Mouse (Mus musculus): Measurements from ENCODE around the gene Pyroxd2. TPM values are rescaled to one million over a fixed set of nuclear protein-coding genes. Genes with fewer than 3 reads are reported as not detected.

The Pyroxd2 gene
- polyA plus RNA-seq, 1 experiment from 2014 or later, result 6.4 TPM

DNA sequence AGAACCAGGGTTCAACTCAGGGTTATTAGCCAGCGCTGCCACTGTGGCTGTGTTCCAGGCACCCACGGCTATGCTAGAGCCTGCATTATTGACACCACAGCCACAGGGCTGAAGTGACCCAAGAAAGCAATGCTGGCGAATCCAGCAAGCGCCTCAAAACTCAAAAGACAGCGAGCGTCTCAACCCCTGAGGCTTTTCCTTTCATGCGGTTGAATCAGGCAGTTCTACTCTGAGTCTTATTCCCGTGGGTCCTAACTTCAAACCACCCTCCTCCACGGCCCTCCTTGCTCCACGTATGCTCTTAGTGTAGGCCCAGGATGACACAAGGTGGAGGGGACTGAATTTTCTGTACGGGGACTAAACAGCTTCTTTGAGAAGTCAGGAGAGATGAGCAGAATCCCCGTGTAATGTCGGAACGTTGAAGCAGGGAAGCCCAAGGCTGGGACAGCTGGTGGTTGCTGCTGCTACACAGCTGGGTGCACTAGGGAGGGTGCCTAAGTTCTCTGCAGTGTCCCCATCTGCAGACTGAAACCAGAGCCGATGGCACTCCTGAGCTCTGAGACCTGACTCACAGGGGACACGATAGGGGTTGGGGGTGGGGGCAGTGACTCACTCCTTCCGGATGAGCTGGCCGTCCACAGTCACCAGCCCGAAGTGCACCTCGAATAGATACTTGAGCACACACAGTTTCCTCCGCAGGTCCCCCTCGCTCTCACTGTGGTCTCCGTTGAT, 17.7 kb upstream of the Pyroxd2 start:
- Histone ChIP-seq H3K27ac (no peak overlapping the region), H3K36me3 (0 out of 2 replicates have a peak, but pooled peaks cover 4% of the 10 kb centered on the region), H3K9me3 (replicated peaks) (no peaks in the 10 kb centered on the region), H3K9ac (no peak overlapping the region), H3K27me3 (no peaks in the 10 kb centered on the region), H3K4me1 (peaks cover 10% of the 10 kb centered on the region), H3K4me2 (no peak overlapping the region), H3K4me3 (replicated peaks) (no peak overlapping the region)
- peak; percentile 41; the same call in 1 of the 2 replicates for ATAC-seq (replicated peaks; ENCODE audit: low FRiP score)
- whole genome bisulfite sequencing, result 69% methylated on average over 23 of the region's 23 CpGs

DNA sequence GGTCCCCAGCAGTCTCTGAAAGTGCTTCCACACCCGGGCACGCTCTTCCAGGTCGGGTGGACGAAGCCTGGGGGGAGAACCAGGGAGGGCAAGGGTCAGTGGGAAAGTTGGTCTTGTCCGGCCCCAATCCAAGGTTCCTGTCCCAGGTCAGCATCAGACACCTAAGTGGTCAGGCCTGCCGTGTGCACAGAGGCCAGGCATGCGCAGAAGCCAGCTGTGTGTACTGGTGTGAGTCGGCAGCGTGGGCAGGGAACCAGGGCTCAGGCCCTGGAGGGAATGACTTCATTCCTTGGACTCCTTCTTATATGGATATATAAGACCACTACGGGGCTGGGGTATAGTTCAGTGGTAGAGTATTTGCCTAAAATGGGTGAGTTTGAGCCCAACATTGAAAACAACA, 17.1 kb upstream of the Pyroxd2 start:
- Histone ChIP-seq H3K4me2 (no peak overlapping the region), H3K27ac (no peak overlapping the region), H3K9ac (no peak overlapping the region), H3K9me3 (replicated peaks) (no peaks in the 10 kb centered on the region), H3K4me1 (peaks cover 13% of the 10 kb centered on the region), H3K36me3 (0 out of 2 replicates have a peak, but pooled peaks cover 4% of the 10 kb centered on the region), H3K4me3 (replicated peaks) (no peak overlapping the region), H3K27me3 (no peaks in the 10 kb centered on the region)
- ATAC-seq (replicated peaks; ENCODE audit: low FRiP score), result no peak
- WGBS, result 85% methylated on average over 10 of the region's 10 CpGs

DNA sequence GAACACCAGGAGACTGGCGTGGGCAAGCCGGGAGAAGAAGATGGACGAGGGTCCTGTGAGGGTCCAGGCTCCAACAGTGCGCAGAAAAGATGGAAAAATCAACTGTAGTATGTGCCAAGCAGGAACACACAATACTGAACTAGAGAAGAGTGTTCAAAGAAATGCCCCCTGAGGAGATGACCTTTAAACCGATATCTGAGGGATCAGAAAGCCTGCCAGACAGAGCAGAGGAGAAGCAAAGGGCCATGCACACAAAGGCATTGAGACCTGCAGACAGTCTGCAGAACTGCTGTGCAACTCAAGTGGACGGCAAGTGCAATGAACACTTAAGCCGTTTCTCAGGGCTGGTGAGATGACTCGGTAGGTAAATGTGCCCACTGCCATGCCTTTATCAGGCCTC, 14.8 kb upstream of the Pyroxd2 start:
- Histone ChIP-seq H3K27ac (no peak overlapping the region), H3K9ac (no peak overlapping the region), H3K4me3 (replicated peaks) (no peak overlapping the region), H3K4me2 (no peak overlapping the region), H3K9me3 (replicated peaks) (no peaks in the 10 kb centered on the region), H3K4me1 (peaks cover 22% of the 10 kb centered on the region), H3K27me3 (no peaks in the 10 kb centered on the region), H3K36me3 (0 out of 2 replicates have a peak, but pooled peaks cover 4% of the 10 kb centered on the region)
- ATAC-seq (replicated peaks; ENCODE audit: low FRiP score), result no peak
- WGBS, result 66% methylated on average over 8 of the region's 8 CpGs

DNA sequence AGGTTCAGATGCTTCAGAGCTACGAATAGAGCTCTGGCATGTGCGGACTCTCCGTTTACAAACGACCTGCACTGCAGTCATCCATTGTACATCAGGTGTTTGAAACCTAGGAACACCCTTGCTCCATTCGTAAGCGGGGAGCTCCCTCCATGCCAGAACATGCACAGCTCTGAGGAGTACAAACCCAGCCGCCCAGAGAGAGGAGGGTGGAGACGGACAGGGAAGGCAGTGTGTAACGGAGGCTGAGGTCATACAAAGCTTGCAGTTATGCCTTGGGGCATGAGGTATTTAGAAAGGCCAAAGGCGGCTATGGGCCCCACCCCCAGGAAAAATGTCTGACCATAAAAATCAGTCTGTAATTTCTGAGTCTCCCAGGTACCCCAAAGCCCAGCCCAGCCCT, 11.8 kb upstream of the Pyroxd2 start:
- Histone ChIP-seq H3K9me3 (replicated peaks) (no peaks in the 10 kb centered on the region), H3K36me3 (no peaks in the 10 kb centered on the region), H3K4me1 (peaks cover 29% of the 10 kb centered on the region), H3K9ac (no peak overlapping the region), H3K27ac (no peak overlapping the region), H3K4me3 (replicated peaks) (no peak overlapping the region), H3K4me2 (no peak overlapping the region), H3K27me3 (no peaks in the 10 kb centered on the region)
- 59% methylated on average over 10 of the region's 10 CpGs for WGBS
- ATAC-seq (replicated peaks; ENCODE audit: low FRiP score), result no peak

DNA sequence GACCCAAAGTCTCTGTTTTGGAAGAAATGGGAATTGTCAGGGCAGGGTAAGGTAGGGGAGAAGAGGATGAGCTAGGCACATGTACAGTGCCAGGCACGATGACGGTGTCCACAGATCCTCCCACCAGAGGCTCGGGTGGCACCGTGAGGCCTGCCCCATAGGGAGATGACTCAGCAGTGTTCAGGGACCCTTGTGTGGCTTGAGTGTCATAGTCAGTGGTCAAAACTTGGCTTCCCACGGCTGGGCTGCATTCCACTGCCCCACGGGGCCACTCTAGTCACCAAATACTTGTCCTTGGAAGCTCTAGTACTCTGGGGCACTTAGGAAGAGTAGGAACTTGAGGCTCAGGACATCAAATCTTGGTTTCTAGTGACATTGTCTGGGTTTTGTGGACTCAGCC, 4.1 kb upstream of the Pyroxd2 start:
- Histone ChIP-seq H3K9me3 (replicated peaks) (no peaks in the 10 kb centered on the region), H3K4me1 (peaks cover 62% of the 10 kb centered on the region), H3K9ac (no peak overlapping the region), H3K27ac (no peak overlapping the region), H3K4me3 (replicated peaks) (no peak overlapping the region), H3K36me3 (no peaks in the 10 kb centered on the region), H3K27me3 (no peaks in the 10 kb centered on the region), H3K4me2 (no peak overlapping the region)
- 82% methylated on average over 6 of the region's 6 CpGs for WGBS
- ATAC-seq (replicated peaks; ENCODE audit: low FRiP score), result no peak

DNA sequence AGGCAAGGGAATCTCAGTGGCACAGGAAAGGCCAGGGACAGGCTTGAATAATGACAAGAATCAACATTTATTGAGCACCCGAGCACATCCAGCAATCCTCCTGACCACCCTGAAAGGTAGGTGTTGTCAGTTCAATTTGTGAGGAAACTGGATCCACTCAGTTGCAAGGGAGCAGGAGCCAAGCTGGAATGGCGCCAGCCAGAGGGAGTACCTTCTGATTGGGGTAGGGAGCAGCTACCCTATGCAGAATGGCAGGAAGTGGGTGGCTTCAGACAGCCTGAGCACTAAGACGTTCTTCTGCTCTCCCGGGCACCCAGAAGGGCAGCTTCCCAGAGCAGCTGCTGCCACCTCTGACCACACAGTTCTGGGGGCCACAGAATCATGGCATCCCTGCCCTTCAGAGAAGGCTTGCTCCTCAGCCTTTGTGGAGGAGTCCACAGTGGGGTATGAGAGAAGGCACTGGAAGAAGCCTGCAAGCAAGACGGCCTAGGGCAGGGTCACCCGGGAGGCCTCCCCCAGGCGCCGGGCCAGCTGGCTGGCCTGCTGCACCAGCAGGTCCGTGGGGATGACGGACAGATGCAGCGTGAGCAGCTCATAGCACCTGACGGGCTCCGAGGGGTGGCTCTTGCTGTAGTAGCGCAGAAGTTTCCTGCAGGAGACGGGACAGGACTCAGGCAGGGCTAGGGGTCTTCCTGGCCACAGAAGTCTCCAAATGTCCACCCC, 2.7 kb upstream of the Pyroxd2 start:
- Histone ChIP-seq H3K9ac (no peak overlapping the region), H3K9me3 (replicated peaks) (no peaks in the 10 kb centered on the region), H3K27ac (peak overlapping the region; percentile 22; the same call in 1 of the 2 replicates), H3K27me3 (no peaks in the 10 kb centered on the region), H3K36me3 (no peaks in the 10 kb centered on the region), H3K4me3 (replicated peaks) (no peak overlapping the region), H3K4me2 (no peak overlapping the region), H3K4me1 (peaks cover 67% of the 10 kb centered on the region)
- WGBS, result 54% methylated on average over 15 of the region's 15 CpGs
- no peak for ATAC-seq (replicated peaks; ENCODE audit: low FRiP score)

DNA sequence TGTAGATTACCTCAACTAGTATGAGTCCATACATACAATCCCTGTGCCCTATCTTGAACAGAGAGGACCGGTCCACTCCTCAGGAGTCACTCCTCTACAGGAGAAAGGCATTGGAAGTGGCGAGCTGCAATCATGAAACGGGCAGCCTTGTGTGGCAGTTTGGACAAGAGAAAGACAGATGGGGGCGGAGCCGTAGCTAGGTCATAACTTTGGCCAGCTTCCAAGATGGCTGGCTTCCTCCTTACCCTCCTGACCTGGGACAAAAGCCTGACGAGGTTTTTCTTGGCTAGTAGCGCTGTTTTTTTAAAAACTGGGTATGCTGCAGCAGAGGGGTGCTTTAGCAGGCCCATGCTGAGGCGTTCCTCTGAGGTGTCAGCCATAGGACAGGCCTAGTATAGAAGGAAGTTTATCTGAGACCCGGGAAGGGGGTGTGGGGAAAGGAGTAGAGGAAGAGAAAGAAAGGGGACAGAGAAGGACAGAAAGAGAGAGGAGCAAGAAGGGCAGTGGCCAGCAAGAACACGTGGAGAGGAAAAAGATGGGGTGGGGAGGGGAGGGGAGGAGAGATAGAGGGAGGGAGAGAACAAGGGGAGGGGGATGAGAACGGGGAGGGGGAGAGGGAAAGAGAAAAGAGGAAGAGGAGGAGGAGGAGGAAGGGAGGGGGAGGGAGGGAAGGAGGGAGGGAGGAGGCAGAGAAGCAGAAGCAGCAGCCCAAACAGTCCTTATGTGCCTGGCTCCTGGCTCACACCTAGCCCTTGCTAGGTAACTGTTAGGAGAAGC, 754 bp upstream of the Pyroxd2 start:
- Histone ChIP-seq H3K9ac (peak overlapping the region; percentile 53; the same call in 1 of the 2 replicates), H3K4me1 (peaks cover 73% of the 10 kb centered on the region), H3K4me2 (peak overlapping the region; percentile 65), H3K9me3 (replicated peaks) (no peaks in the 10 kb centered on the region), H3K4me3 (replicated peaks) (peak overlapping the region; percentile 42), H3K27me3 (no peaks in the 10 kb centered on the region), H3K27ac (peak overlapping the region; percentile 96), H3K36me3 (no peaks in the 10 kb centered on the region)
- 19% methylated on average over 11 of the region's 11 CpGs for WGBS
- ATAC-seq (replicated peaks; ENCODE audit: low FRiP score), result peak; percentile 50

DNA sequence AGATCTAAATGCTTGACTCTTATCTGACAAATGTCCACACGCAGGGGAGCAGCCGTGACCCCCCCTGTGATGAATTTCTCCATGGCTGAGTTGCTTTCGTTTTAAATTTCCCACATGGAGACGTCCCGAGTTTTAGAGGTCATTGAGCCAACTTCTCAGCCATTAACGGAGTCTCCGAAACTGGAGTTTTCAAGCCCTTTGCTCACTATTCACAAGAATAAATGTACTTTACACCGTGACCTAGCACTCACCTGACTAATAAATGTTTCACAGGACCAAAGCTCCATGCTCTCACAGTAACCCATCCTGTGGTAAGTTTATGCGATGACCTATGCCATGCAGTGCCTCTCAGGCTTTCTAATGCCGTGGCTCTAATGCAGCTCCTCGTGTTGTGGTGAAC, 2.4 kb downstream of the Pyroxd2 start:
- WGBS, result 51% methylated on average over 11 of the region's 11 CpGs
- no peak overlapping the region for H3K4me3 ChIP-seq (replicated peaks)
- peaks cover 58% of the 10 kb centered on the region for H3K4me1 ChIP-seq
- no peak overlapping the region for H3K9ac ChIP-seq
- H3K4me2 ChIP-seq, result no peak overlapping the region
- H3K27ac ChIP-seq, result no peak overlapping the region
- no peak for ATAC-seq (replicated peaks; ENCODE audit: low FRiP score)
- H3K27me3 ChIP-seq, result no peaks in the 10 kb centered on the region
- H3K9me3 ChIP-seq (replicated peaks), result no peaks in the 10 kb centered on the region
- H3K36me3 ChIP-seq, result no peaks in the 10 kb centered on the region

DNA sequence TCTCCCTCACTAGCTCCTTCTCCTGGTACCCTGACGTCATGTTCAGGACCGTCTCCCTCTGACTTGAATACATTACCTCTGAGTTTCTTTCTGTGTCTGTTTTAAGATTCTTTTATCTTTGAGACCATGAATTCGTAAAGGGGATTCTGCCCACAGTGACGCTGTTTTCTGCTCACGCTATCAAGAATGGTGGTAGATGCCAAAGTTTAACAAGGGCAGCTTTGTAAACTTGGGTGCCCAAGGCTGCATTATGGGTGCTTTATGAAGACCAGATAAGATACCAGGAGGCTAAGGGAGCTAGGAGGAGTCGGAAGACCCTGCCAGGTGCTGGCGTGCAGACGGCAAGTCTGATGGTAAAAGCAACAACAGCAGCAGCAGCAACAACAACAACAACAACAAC, 5.9 kb downstream of the Pyroxd2 start:
- H3K4me1 ChIP-seq, result peaks cover 37% of the 10 kb centered on the region
- WGBS, result 91% methylated on average over 8 of the region's 8 CpGs
- H3K4me2 ChIP-seq, result no peak overlapping the region
- H3K27me3 ChIP-seq, result peaks cover 5% of the 10 kb centered on the region; the same call in 1 of the 2 replicates
- H3K36me3 ChIP-seq, result no peaks in the 10 kb centered on the region
- no peak for ATAC-seq (replicated peaks; ENCODE audit: low FRiP score)
- no peaks in the 10 kb centered on the region for H3K9me3 ChIP-seq (replicated peaks)
- H3K9ac ChIP-seq, result no peak overlapping the region
- H3K4me3 ChIP-seq (replicated peaks), result no peak overlapping the region
- no peak overlapping the region for H3K27ac ChIP-seq

DNA sequence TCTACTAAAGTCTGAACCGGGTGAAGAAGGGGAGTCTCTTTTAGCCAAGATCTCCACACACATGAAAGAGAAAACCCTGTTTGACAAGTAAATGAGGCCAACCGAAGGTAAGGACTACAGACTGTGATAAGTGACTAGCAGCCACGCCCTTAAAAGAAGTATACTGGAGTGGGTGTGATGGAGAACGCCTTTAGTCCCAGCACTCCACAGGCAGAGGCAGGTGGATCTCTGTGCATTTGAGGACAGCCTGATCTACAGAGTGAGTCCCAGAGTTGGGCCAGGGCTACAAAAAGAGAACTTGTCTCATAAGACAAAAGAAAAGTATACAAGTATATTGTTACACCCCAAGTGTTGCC, 6.7 kb downstream of the Pyroxd2 start:
- H3K4me1 ChIP-seq, result peaks cover 30% of the 10 kb centered on the region
- WGBS, result 73% methylated on average over 4 of the region's 4 CpGs

DNA sequence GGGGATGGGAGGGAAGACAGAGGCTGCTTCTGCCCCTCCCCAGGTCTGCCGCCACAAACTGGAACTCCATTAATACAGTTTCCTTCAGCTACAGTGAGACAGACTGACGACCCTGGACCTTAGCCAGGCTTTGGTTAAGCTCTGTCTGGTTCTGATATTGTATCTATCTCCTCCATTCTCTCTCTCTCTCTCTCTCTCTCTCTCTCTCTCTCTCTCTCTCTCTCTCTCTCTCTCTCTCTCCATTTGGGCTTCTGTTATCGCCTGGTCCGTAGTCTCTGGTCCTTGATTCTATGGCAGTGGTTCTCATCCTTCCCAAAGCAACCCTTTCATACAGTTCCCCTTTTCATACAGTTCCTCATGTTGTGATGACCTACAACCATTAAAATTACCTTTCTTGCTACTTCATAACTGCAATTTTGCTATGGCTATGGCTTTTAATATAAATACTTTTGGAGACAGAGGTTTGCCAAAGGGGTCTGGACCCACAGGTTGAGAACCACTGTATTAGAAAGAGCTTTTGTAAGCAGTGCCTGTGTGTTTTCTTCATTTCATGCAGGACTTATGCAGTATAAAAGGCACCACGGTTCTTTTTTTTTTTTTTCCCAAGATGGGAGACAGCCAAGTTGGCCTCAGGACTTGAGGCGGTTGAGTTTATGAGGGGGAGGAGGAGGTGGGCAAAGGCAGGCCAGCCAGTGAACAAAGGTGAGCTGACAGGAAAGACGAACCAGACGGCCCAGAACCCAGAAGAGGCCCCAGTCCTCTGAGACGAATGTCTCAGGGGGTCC, 7.3 kb downstream of the Pyroxd2 start:
- peaks cover 24% of the 10 kb centered on the region for H3K4me1 ChIP-seq
- ATAC-seq (replicated peaks; ENCODE audit: low FRiP score), result no peak
- H3K27ac ChIP-seq, result 0 out of 2 replicates have a peak overlapping the region, but pooled peaks have one; percentile 4

More for the DNA sequence above, 6.7 kb downstream of the Pyroxd2 start:
- no peak for ATAC-seq (replicated peaks; ENCODE audit: low FRiP score)
- no peaks in the 10 kb centered on the region for H3K9me3 ChIP-seq (replicated peaks)
- peaks cover 5% of the 10 kb centered on the region; the same call in 1 of the 2 replicates for H3K27me3 ChIP-seq
- no peaks in the 10 kb centered on the region for H3K36me3 ChIP-seq
- H3K9ac ChIP-seq, result no peak overlapping the region
- no peak overlapping the region for H3K4me2 ChIP-seq
- H3K27ac ChIP-seq, result no peak overlapping the region
- H3K4me3 ChIP-seq (replicated peaks), result no peak overlapping the region

More for the DNA sequence above, 7.3 kb downstream of the Pyroxd2 start:
- no peaks in the 10 kb centered on the region for H3K36me3 ChIP-seq
- no peak overlapping the region for H3K9ac ChIP-seq
- no peak overlapping the region for H3K4me2 ChIP-seq
- peaks cover 5% of the 10 kb centered on the region; the same call in 1 of the 2 replicates for H3K27me3 ChIP-seq
- no peaks in the 10 kb centered on the region for H3K9me3 ChIP-seq (replicated peaks)
- no peak overlapping the region for H3K4me3 ChIP-seq (replicated peaks)
- WGBS, result 50% methylated on average over 9 of the region's 9 CpGs

Measured in kidney, embryonic 15.5 days (tissue).